Mouse (Mus musculus) MEL (cell line): ENCODE measurements at regions not wholly inside any gene's neighbourhood (a gene's known extent, or its start where the extent isn't known, plus 50 kb on each side); places are given as distances from the start of the nearest gene placed in this dataset.

ENCODE experiments used
- GATA1 ChIP-seq: IDR thresholded peaks from 2 replicates; pipeline ENCODE4 v1.6.1; 2011; ENCODE audit warnings: low read depth, low read length, improper control_type of control experiment
- KAT2A ChIP-seq: conservative IDR thresholded peaks from 2 replicates; pipeline ENCODE4 v1.6.1; 2012; ENCODE audit warnings: low read depth, low read length, improper control_type of control experiment, inconsistent platforms
- MAFK ChIP-seq: IDR thresholded peaks from 2 replicates; pipeline ENCODE4 v1.6.1; 2011; ENCODE audit warnings: low read depth, mild to moderate bottlenecking, low read length, improper control_type of control experiment, borderline replicate concordance
- MAX ChIP-seq: IDR thresholded peaks from 2 replicates; pipeline ENCODE4 v1.6.1; 2011; ENCODE audit warnings: low read length, improper control_type of control experiment
- MXI1 ChIP-seq: IDR thresholded peaks from 2 replicates; pipeline ENCODE4 v1.6.1; 2011; ENCODE audit warnings: mild to moderate bottlenecking, low read depth, low read length, improper control_type of control experiment
- POLR2A ChIP-seq, 2 experiments: IDR thresholded peaks; 2 replicates each; pipeline ENCODE4 v1.6.1; 2011 to 2012; ENCODE audit warnings: low read length in 2 of 2, mild to moderate bottlenecking in 2 of 2, control low read depth in 1 of 2, improper control_type of control experiment in 1 of 2, low read depth in 1 of 2, moderate library complexity in 1 of 2; ENCODE audit not compliant: control insufficient read depth in 1 of 2, insufficient read depth in 1 of 2, poor library complexity in 1 of 2
- POLR2AphosphoS5 ChIP-seq: IDR thresholded peaks from 2 replicates; pipeline ENCODE4 v1.6.1; 2012; ENCODE audit warnings: low read depth, borderline replicate concordance, mild to moderate bottlenecking, inconsistent platforms, low read length, moderate library complexity, mixed read lengths
- RAD21 ChIP-seq: IDR thresholded peaks from 2 replicates; pipeline ENCODE4 v1.6.1; 2011; ENCODE audit warnings: mild to moderate bottlenecking, low read depth, low read length, improper control_type of control experiment
- USF1 ChIP-seq: IDR thresholded peaks from 2 replicates; pipeline ENCODE4 v1.6.1; 2014; ENCODE audit warnings: low read depth, mild to moderate bottlenecking, inconsistent platforms, low read length, improper control_type of control experiment, moderate library complexity
- ZKSCAN1 ChIP-seq: IDR thresholded peaks from 2 replicates; pipeline ENCODE4 v1.6.1; 2012; ENCODE audit warnings: low read depth, mild to moderate bottlenecking, inconsistent platforms, low read length, improper control_type of control experiment, moderate library complexity

GRCm38 (mm10) chr8:8829230-8829629 is 138.9 kb upstream of the Arglu1 start:
- TF ChIP-seq MAFK (no peak), POLR2AphosphoS5 (no peak), POLR2A (IDR thresholded peaks at IDR 0.05; ENCODE audit: control insufficient read depth in 1 of 2, insufficient read depth in 1 of 2, low read depth in 1 of 2, low read length in 2 of 2, poor library complexity in 1 of 2) (no peak), RAD21 (no peak), ZKSCAN1 (no peak), USF1 (no peak), GATA1 (no peak), MXI1 (no peak), MAX (no peak), KAT2A (no peak)
